Mouse (Mus musculus) lung, embryonic 14.5 days (tissue): ENCODE measurements at regions not wholly inside any gene's neighbourhood (a gene's known extent, or its start where the extent isn't known, plus 50 kb on each side); places are given as distances from the start of the nearest gene placed in this dataset.

Experiments used
- ATAC-seq: fragments of 200-750 bp; cut with Nextera tagmentation; 2 replicates; pipeline ENCODE4 v1.8.0; 2017; ENCODE audit warnings: mild to moderate bottlenecking, moderate TSS enrichment, moderate library complexity; ENCODE audit not compliant: insufficient read depth
- DNase-seq: peaks from one replicate; pipeline ENCODE4 v3.0.0-alpha.2; 2015
- H3K27ac ChIP-seq: fragments of 300-500 bp; sonication (generic); 2 replicates; pipeline ENCODE4 v1.5.1; 2014; ENCODE audit warnings: low read depth, mild to moderate bottlenecking, moderate library complexity
- H3K27me3 ChIP-seq: fragments of 300-500 bp; sonication (generic); 2 replicates; pipeline ENCODE4 v1.6.1; 2014; ENCODE audit warnings: low read length, control low read depth; ENCODE audit not compliant: insufficient read depth
- H3K36me3 ChIP-seq: fragments of 300-500 bp; sonication (generic); 2 replicates; pipeline ENCODE4 v1.6.1; 2014; ENCODE audit warnings: control low read depth; ENCODE audit not compliant: insufficient read depth
- H3K4me1 ChIP-seq: fragments of 300-500 bp; sonication (generic); 2 replicates; pipeline ENCODE4 v1.6.1; 2014; ENCODE audit warnings: antibody characterized with exemption, control low read depth; ENCODE audit not compliant: insufficient read depth
- H3K4me2 ChIP-seq: fragments of 300-500 bp; sonication (generic); 2 replicates; pipeline ENCODE4 v1.6.1; 2014; ENCODE audit warnings: mild to moderate bottlenecking
- H3K4me3 ChIP-seq: fragments of 300-500 bp; sonication (generic); 2 replicates; pipeline ENCODE4 v1.5.1; 2014; ENCODE audit warnings: low read depth, low read length
- H3K9ac ChIP-seq: fragments of 300-500 bp; sonication (generic); 2 replicates; pipeline ENCODE4 v1.6.1; 2014
- H3K9me3 ChIP-seq: fragments of 300-500 bp; sonication (generic); 2 replicates; pipeline ENCODE4 v1.6.1; 2016; ENCODE audit warnings: low read depth, low read length, control low read depth
- CTCF ChIP-seq: IDR thresholded peaks from 2 replicates; pipeline ENCODE4 v1.5.1; 2016; ENCODE audit warnings: antibody characterized with exemption, low read depth
- WGBS: fragments of 180-500 bp; shearing (Covaris S2); extraction: QIAGEN DNeasy Blood & Tissue Kit; methylation state at CpG from one replicate; pipeline ENCODE4 v1.1.7; 2014; 5-methylcytosine and 5-hydroxymethylcytosine counted together

DNA sequence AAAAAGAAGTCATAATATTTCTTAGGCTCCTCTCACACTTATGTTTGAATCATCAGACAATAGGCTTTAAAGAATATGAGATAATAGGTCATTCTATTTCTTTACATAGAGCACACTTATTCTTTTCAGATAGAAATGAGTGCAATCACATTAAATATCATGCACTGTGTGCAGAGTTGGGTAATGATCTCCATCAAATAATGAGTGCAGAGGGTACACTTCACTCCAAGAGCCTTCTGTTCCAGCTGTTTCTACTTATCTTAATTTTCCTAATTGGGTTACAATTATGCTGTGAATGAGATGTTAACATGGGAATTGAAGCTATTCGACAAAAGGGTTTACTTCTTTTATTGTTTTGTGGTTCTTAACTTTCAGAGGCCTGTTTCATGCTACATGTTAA is 707.5 kb upstream of the Mdga2 start:
- Histone ChIP-seq H3K27me3 (no peaks in the 10 kb centered on the region), H3K4me3 (no peak overlapping the region), H3K9me3 (no peaks in the 10 kb centered on the region), H3K4me1 (no peaks in the 10 kb centered on the region), H3K27ac (no peak overlapping the region), H3K4me2 (no peak overlapping the region), H3K9ac (no peak overlapping the region), H3K36me3 (no peaks in the 10 kb centered on the region)
- no peak for TF ChIP-seq CTCF
- 73% methylated on average over 1 of the region's 1 CpGs for WGBS
- no peak for ATAC-seq
- no peak for DNase-seq

GRCm38 (mm10) chr12:67914603-67915002 is 692.3 kb upstream of the Mdga2 start:
- TF ChIP-seq CTCF, result no peak
- H3K4me2 ChIP-seq, result no peak overlapping the region
- H3K36me3 ChIP-seq, result no peaks in the 10 kb centered on the region
- H3K4me1 ChIP-seq, result no peaks in the 10 kb centered on the region
- DNase-seq, result no peak
- WGBS, result 40% methylated on average over 4 of the region's 4 CpGs
- H3K27ac ChIP-seq, result no peak overlapping the region
- no peaks in the 10 kb centered on the region for H3K27me3 ChIP-seq
- ATAC-seq, result no peak
- no peak overlapping the region for H3K4me3 ChIP-seq
- no peak overlapping the region for H3K9ac ChIP-seq
- no peaks in the 10 kb centered on the region for H3K9me3 ChIP-seq

DNA sequence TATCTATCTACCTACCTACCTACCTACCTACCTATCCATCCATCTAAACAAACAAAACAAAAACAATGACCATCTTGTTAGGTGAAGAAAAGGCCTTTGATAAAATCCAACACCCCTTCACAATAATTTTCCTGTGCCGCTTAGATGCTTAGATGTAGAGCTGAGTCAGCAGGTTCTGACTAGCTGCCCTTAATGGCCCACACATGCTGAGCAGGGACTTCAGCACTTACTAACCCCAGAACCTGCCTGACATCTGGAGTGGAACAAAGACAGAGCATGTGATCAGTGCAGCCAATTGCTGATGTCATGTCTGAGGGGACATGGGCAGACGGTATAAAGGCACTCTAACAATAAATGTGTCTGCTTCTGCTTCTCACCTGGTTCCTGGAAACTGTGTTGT is 664.9 kb upstream of the Mdga2 start:
- no peak for ATAC-seq
- no peaks in the 10 kb centered on the region for H3K9me3 ChIP-seq
- 68% methylated on average over 2 of the region's 2 CpGs for WGBS

DNA sequence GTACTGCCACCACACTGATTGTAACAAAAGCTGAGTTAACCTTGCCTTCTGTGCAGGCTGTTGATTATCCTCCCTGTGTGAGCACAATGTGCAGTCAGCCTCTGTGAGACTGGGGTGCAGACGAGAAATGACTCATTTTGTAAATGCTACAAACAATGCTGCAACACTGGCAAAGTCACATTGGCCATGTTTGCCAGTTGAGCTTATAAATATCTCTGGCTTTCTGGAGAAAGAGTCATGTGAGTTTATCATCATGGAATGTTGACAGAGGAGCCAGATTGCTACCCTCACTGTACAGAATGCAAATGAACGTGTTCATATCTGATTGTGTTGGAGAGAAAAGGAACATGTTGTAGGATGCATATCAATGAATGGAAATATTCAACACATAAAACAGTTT is 640.3 kb upstream of the Mdga2 start:
- TF ChIP-seq CTCF, result no peak
- 67% methylated on average over 2 of the region's 2 CpGs for WGBS

More for the DNA sequence above, 664.9 kb upstream of the Mdga2 start:
- no peak overlapping the region for H3K4me3 ChIP-seq
- no peaks in the 10 kb centered on the region for H3K27me3 ChIP-seq
- no peak overlapping the region for H3K9ac ChIP-seq
- no peak for DNase-seq
- H3K27ac ChIP-seq, result no peak overlapping the region
- no peaks in the 10 kb centered on the region for H3K36me3 ChIP-seq
- no peaks in the 10 kb centered on the region for H3K4me1 ChIP-seq
- no peak overlapping the region for H3K4me2 ChIP-seq
- no peak for TF ChIP-seq CTCF

GRCm38 (mm10) chr12:67860713-67861112 is 638.4 kb upstream of the Mdga2 start:
- no peak overlapping the region for H3K4me3 ChIP-seq
- no peaks in the 10 kb centered on the region for H3K4me1 ChIP-seq
- no peaks in the 10 kb centered on the region for H3K27me3 ChIP-seq
- no peaks in the 10 kb centered on the region for H3K36me3 ChIP-seq
- no peak overlapping the region for H3K4me2 ChIP-seq
- no peak for TF ChIP-seq CTCF
- WGBS, result 72% methylated on average over 1 of the region's 1 CpGs
- H3K9ac ChIP-seq, result no peak overlapping the region
- ATAC-seq (no peak), DNase-seq (no peak)
- H3K9me3 ChIP-seq, result no peaks in the 10 kb centered on the region
- no peak overlapping the region for H3K27ac ChIP-seq

More for the DNA sequence above, 640.3 kb upstream of the Mdga2 start:
- ATAC-seq, result no peak
- no peaks in the 10 kb centered on the region for H3K4me1 ChIP-seq
- no peaks in the 10 kb centered on the region for H3K9me3 ChIP-seq
- no peak for DNase-seq
- no peak overlapping the region for H3K27ac ChIP-seq
- no peaks in the 10 kb centered on the region for H3K36me3 ChIP-seq
- H3K27me3 ChIP-seq, result no peaks in the 10 kb centered on the region
- H3K4me2 ChIP-seq, result no peak overlapping the region
- H3K9ac ChIP-seq, result no peak overlapping the region
- no peak overlapping the region for H3K4me3 ChIP-seq

DNA sequence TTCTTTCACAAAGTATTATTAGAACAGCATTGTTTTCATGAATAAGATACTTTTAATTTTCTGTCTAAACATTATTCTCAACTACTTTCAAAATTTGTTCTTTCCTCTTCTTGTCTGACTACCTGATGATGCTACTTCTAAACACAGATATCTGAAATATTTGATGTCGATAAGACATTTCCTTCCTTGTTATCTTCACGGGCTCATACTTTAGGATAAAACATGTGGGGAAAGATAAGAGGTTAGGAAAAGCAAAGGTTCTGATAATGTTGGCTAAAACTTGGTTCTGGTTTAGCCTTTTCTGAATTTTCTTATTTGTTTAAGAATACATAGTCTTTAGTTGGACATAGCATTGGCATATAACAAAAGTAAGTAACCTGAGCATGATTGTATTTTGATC is 630.3 kb upstream of the Mdga2 start:
- DNase-seq, result no peak
- H3K4me2 ChIP-seq, result no peak overlapping the region
- H3K27ac ChIP-seq, result no peak overlapping the region
- H3K9me3 ChIP-seq, result no peaks in the 10 kb centered on the region
- H3K9ac ChIP-seq, result no peak overlapping the region
- no peak for TF ChIP-seq CTCF
- H3K36me3 ChIP-seq, result no peaks in the 10 kb centered on the region
- WGBS, result 68% methylated on average over 2 of the region's 2 CpGs
- H3K4me3 ChIP-seq, result no peak overlapping the region
- no peaks in the 10 kb centered on the region for H3K4me1 ChIP-seq
- no peaks in the 10 kb centered on the region for H3K27me3 ChIP-seq
- ATAC-seq, result no peak

DNA sequence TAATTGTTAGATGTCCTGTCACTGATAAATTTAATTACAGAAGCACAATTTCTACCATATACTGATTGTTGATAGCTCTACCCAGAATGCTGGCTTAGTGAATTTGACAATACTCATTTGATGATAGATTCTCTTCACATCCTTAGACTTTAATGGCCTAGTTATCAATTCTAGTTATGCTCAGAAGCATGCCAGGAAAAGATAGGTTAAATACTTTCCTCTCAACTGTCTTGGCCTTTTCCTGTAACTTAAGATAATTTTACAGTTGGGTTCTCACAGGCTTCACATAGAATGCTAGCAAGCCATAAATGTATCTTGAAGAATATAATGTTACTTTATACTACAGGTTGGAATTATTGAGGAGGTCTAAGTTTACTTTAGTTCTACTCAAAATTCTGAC is 625.2 kb upstream of the Mdga2 start:
- no peak overlapping the region for H3K27ac ChIP-seq
- H3K27me3 ChIP-seq, result no peaks in the 10 kb centered on the region
- TF ChIP-seq CTCF, result no peak
- DNase-seq (no peak), ATAC-seq (no peak)
- no peaks in the 10 kb centered on the region for H3K9me3 ChIP-seq
- H3K4me2 ChIP-seq, result no peak overlapping the region
- no peaks in the 10 kb centered on the region for H3K4me1 ChIP-seq
- no peak overlapping the region for H3K4me3 ChIP-seq
- H3K36me3 ChIP-seq, result no peaks in the 10 kb centered on the region
- H3K9ac ChIP-seq, result no peak overlapping the region

DNA sequence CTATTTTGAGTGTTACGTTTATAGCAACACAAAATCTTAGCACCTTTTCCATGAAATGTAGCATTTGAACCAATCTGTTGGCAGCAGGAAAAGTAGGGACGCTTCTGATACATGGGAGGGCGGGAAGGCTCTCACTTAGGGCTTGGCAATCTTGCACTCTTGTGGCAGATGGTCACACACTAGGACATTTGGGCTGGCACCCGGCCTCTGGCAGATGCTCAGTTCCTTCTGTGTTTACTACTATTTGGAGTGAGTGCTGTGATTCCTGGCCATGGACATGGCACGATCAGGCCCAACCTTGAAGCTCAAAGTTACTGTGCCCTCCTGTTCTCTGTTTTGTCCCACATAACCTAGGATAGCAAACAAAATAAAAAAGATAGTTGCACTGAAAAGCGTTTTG is 581.9 kb upstream of the Mdga2 start:
- no peaks in the 10 kb centered on the region for H3K9me3 ChIP-seq
- TF ChIP-seq CTCF, result no peak
- ATAC-seq (no peak), DNase-seq (no peak)
- no peak overlapping the region for H3K27ac ChIP-seq
- no peak overlapping the region for H3K4me2 ChIP-seq
- 77% methylated on average over 6 of the region's 6 CpGs for WGBS
- no peaks in the 10 kb centered on the region for H3K36me3 ChIP-seq
- H3K4me3 ChIP-seq, result no peak overlapping the region
- no peaks in the 10 kb centered on the region for H3K4me1 ChIP-seq
- no peak overlapping the region for H3K9ac ChIP-seq
- no peaks in the 10 kb centered on the region for H3K27me3 ChIP-seq
